Mouse (Mus musculus): ENCODE measurements around the gene Ccm2l.

DNA sequence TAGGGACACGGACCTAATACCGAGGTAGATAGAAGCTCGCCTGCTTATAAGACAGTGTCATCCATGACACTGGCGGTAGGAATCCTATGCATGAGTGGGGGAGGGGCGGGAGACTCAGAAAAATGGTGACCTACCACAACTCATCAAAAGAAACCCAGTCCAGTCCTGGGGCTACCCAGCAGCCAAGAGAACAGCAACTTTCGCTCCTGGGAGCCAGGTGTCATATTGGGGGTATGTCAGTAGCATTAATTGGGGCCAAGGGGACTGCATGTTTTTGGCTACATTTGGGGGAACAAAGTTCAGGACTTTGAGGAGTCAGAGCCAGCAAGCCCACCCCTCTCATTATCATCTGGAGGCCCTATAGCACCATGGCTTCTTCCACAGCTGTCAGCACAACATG lies 14.7 kb upstream of the Ccm2l start:
- TF ChIP-seq CTCF (IDR thresholded peaks at IDR 0.05; ENCODE audit: insufficient read depth, low read length) (no peak), POLR2A (IDR thresholded peaks at IDR 0.05; ENCODE audit: borderline replicate concordance, extremely low read depth, low read depth, low read length) (no peak)

All from lung, adult 2 months (tissue).